Mouse (Mus musculus): ENCODE data around the gene Zfp182.

The Zfp182 gene

GRCm38 (mm10) chrX:21061866-21062543 lies at the start of gene Zfp182:
Zfp182 (minus strand) TSS chrX:21062316.
- DNase-seq = peak; percentile 83 to 91

GRCm38 (mm10) chrX:21089867-21090239 lies 27.7 kb upstream of the Zfp182 start:
- DNase-seq = no peak

GRCm38 (mm10) chrX:21088983-21089866 lies 27.1 kb upstream of the Zfp182 start, which contains the start of gene Zfp300:
Zfp300 (minus strand) TSS chrX:21089527.
- DNase-seq = peak; percentile 71 to 81

- DNase-seq = no peak
Observed at GRCm38 (mm10) chrX:21088645-21088982, 26.5 kb upstream of the Zfp182 start.

- DNase-seq = no peak
Observed at GRCm38 (mm10) chrX:21068106-21068505, 6.0 kb upstream of the Zfp182 start, which contains the start of gene Spaca5. Spaca5 (plus strand) TSS chrX:21068406.

- no peak for DNase-seq
Observed at GRCm38 (mm10) chrX:21062544-21062890, 401 bp upstream of the Zfp182 start.

- no peak for DNase-seq
Observed at GRCm38 (mm10) chrX:21061460-21061859, 656 bp downstream of the Zfp182 start.

GRCm38 (mm10) chrX:20980901-20981300 lies 81.2 kb downstream of the Zfp182 start:
- DNase-seq = no peak

Data from kidney, postnatal 25 days (tissue).